Mouse (Mus musculus) stomach, postnatal 0 days (tissue): ENCODE data around the gene Slc12a7.

ENCODE experiments used
- CTCF ChIP-seq: IDR thresholded peaks from 2 replicates; pipeline ENCODE4 v1.5.1; 2016; ENCODE audit warnings: antibody characterized with exemption, low read depth, mild to moderate bottlenecking, moderate library complexity
- EP300 ChIP-seq: optimal IDR thresholded peaks from 2 replicates; pipeline ENCODE3; 2016; ENCODE audit warnings: antibody characterized with exemption

DNA sequence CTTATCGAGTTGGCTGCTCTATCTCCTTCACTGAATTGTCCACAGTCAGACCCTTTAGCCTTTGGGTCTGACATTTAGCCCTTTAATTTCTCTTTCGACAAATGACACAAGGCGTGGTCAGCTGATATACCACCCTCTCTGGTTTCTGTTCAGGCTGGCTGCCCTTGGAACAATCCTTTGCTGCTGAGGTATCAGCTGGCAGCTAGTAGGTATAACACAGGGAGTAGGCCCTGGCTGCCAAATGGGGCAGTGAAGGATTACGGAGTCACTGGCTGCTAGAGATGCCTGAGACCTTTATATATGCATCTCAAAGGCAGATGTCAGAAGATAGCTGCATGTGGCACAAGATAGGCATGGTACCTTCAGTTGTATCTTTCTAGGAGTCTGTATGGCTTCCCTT lies 42.9 kb downstream of the Slc12a7 start:
- TF ChIP-seq EP300: no peak
- no peak for TF ChIP-seq CTCF
